Mouse (Mus musculus): ENCODE results near the gene St6galnac1.

Gene St6galnac1

DNA sequence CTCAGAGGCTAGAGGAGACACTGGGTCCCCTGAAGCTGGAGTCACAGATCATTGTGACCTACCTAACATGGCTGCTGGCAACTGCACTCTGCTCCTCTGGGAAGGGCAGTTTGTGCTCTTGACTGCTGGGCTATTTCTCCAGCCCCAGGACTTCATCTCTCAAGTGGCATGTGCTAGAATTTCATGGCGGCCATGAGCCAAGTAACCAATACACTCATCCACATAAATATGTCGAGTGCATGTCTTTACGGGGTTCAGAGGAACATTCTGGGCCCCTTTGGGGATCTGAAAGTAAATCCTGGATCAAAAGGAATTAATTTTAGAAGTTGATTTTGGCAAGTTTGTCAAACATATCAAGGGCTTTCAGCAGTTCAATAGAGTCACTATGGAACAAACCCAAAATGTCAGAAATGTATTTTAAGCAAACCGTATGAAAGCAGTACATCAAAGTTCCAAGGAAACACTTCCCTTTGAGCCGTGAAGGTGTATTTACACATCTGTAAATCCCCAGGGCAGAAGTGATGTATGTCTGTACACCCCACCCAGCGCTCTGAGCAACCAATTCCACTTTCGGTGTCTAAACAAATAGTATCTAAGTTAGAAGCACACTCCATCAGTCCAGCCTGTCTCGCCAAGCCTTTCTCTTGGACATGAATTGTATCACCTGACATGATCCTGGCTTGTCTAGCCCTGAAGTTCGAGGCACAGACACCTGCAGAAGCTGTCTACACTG lies 45.9 kb downstream of the St6galnac1 start:
- CTCF ChIA-PET = no interaction called here

DNA sequence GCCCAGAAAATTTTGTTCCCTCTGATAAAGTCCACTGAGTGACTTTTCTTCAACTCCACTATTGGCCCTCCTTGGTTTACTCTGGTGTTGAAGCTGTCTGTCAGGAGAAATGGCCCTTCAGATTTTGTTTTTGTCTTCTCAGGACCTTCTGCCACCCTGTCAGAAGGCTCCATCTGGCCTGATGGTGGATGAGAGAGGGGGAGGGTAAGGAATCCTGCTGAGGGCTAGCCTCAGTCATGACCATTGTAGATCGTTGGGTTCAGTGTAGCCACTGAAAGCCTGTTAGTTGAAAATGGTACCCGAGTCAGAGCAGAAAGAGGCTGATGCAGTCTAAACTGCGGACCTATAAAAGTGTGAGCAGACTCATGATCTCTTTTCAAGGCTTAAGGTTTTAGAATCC lies 49.2 kb downstream of the St6galnac1 start:
- CTCF ChIA-PET = no interaction called here

DNA sequence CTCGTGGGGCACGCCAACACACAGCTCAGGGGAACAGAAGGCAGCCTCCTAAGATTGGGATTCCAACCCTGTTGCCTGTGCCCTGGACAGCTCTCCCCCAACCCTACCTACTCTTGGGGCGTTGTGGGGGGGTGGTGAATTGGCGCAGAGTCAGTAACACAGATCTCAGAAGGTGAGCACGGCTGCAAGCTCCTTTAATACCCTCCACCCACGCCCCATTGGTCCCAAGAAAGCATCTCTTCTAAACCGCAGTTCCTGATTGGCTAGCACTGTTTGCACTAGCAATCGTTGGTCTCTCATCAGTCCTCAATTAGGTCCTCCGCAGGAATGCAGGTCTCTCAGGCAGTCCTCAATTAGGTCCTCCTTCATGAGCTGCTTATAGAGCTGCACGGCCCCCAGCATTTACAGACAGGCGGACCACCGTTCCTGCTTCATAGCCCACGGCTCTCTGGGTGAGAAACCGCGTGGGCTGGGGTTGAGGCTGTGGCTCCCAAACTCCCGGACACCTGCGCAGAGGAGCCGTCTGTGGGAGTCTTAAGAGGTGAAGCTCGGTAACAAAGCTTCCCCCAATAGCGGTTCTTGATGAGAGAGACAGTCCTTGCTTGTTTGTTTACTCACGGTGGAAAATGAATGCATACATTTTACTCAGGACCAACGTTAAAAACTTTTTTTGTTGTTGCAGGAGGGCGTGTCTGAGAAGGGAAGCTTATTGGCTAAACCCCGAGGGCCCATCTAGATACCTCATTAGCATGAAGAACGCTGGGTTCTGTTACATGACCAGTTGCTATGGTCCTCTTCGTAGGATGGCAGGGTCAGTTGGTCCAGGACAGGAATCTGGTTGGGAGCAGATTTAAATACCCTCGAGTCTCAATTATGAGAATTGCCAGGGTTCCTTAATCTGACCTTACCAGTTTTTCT lies 50.0 kb downstream of the St6galnac1 start:
- CTCF ChIA-PET = no interaction called here

DNA sequence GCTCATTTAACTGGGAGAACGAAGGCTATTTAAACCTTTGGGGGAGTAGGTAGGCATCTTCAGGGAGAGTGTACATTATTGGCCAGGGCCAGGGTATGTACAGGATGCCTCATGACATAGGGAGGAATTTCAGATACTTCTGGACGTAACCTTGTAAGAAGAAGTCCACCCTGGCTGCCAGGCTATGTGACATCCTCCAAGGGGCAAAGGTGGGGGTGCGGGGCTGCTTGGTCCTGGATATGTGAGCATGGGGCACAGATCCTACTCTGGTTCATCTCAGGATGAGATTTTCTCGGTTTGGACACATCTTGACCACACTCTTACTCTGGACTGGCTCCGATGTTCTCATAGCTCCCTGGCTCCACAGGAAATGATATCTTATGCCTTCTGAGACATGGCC lies 52.2 kb downstream of the St6galnac1 start:
- CTCF ChIA-PET = interaction anchor here (0.6 kb wide), 1 partner anchor 335 kb away, joined by 3 read pairs; no protein-coding TSS in a partner anchor

DNA sequence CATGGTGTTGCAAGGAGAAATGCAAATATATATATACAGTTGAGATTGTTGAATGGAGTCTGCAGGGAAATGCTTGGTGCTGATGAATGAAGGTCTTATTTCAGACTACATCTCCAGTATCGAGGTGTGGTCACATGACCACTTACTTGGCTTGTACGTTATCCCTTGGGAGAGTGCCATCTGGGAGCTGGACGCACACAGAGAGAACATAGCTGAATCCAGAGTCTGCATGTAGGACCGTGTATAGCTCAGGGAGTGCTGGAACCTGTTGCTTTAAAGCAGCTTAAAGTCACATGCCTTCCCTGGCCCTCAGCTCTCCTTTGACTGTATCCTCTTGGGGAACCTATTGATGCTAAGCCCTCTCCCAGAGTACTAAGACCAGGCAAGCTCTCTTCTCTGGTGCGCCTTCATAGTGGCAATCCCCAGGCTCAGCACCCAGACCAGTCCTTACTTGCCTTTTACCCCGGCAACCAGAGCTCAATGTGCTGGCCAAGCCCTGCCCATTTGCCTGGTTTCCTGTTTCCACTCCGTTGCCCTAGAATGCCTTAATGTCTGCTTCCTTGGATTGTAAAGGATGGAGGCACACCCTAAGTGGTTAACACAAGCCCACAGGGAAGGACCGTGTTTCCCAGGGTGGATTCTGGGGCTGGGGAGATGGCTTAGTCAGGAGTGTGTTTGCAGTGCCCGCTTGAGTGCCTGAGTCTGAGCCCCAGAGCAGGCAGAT lies 53.6 kb downstream of the St6galnac1 start:
- CTCF ChIA-PET = no interaction called here

DNA sequence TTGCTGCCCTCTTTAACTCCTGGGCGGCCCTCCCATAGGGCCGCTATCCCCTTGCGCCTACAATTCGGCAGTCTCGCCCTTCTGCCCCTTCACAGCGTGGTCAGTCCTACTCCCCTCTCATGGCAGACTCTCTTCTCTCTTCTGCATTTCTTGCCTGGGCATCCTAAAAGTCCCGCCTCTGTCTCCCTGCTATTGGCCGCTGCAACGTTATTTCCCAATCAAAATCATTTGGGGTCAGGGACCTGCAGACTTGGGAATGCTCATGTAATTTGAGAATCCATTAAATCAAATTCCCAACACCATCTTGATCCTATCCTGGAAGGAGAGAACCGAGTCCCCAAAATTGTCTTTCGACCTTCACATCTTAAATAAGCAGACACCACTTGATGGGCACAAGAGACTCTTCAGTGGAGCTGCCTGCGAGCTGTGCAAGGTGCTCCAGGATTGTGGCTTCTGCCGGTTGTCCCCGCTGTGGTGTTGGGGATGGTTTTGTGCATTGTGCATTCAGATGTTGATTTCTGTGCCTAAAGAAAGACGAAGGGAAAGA lies 54.9 kb downstream of the St6galnac1 start:
- CTCF ChIA-PET = no interaction called here

Data from spleen, embryonic (tissue).